Mouse (Mus musculus) intestine, postnatal 0 days (tissue): ENCODE results near the gene Litaf. TPM values are rescaled to one million over a fixed set of nuclear protein-coding genes. Genes with fewer than 3 reads are reported as not detected.

Source experiments
- ATAC-seq: fragments of 200-750 bp; cut with Nextera tagmentation; 2 replicates; pipeline ENCODE4 v1.8.0; 2017; ENCODE audit warnings: mild to moderate bottlenecking, moderate TSS enrichment, moderate library complexity
- H3K27ac ChIP-seq: fragments of 300-500 bp; sonication (generic); 2 replicates; pipeline ENCODE4 v1.5.1; 2014; ENCODE audit warnings: mild to moderate bottlenecking, low read depth, low read length, moderate library complexity
- H3K27me3 ChIP-seq: fragments of 300-500 bp; sonication (generic); replicated peaks from 2 replicates; pipeline ENCODE4 v1.6.1; 2014; ENCODE audit warnings: low read length, mixed read lengths; ENCODE audit not compliant: control insufficient read depth, insufficient read depth
- H3K36me3 ChIP-seq: fragments of 300-500 bp; sonication (generic); 2 replicates; pipeline ENCODE4 v1.6.1; 2014; ENCODE audit warnings: mild to moderate bottlenecking, moderate library complexity; ENCODE audit not compliant: control insufficient read depth, insufficient read depth
- H3K4me1 ChIP-seq: fragments of 300-500 bp; sonication (generic); replicated peaks from 2 replicates; pipeline ENCODE4 v1.6.1; 2014; ENCODE audit warnings: antibody characterized with exemption, low read length, mixed read lengths; ENCODE audit not compliant: control insufficient read depth, insufficient read depth
- H3K4me2 ChIP-seq: fragments of 300-500 bp; sonication (generic); replicated peaks from 2 replicates; pipeline ENCODE4 v1.6.1; 2014; ENCODE audit warnings: low read depth, mild to moderate bottlenecking, moderate library complexity
- H3K4me3 ChIP-seq: fragments of 300-500 bp; sonication (generic); 2 replicates; pipeline ENCODE4 v1.5.1; 2014; ENCODE audit warnings: low read depth, low read length
- H3K9ac ChIP-seq: fragments of 300-500 bp; sonication (generic); 2 replicates; pipeline ENCODE4 v1.6.1; 2014; ENCODE audit warnings: mild to moderate bottlenecking, low read depth, low read length
- H3K9me3 ChIP-seq: fragments of 300-500 bp; sonication (generic); 2 replicates; pipeline ENCODE4 v1.6.1; 2016; ENCODE audit warnings: mixed run types; ENCODE audit not compliant: control insufficient read depth
- CTCF ChIP-seq: sonication (generic); IDR thresholded peaks from 2 replicates; pipeline ENCODE4 v1.5.1; 2016; ENCODE audit warnings: low read depth, mild to moderate bottlenecking, control low read depth, antibody characterized with exemption, moderate library complexity
- WGBS: fragments of 180-500 bp; shearing (Covaris S2); extraction: QIAGEN DNeasy Blood & Tissue Kit; methylation state at CpG from one replicate; pipeline ENCODE4 v1.1.7; 2014; 5-methylcytosine and 5-hydroxymethylcytosine counted together
- polyA plus RNA-seq: library from polyadenylated mRNA; unstranded; fragments of >200 nt; fragmentation: Nextera tagmentation; extraction: Ambion mirVana; gene quantifications from 2 replicates; pipeline ENCODE4 v1.2.1, GENCODE M21; 2015

Gene Litaf
- polyA plus RNA-seq, 1 experiment from 2014 or later = 168 TPM

DNA sequence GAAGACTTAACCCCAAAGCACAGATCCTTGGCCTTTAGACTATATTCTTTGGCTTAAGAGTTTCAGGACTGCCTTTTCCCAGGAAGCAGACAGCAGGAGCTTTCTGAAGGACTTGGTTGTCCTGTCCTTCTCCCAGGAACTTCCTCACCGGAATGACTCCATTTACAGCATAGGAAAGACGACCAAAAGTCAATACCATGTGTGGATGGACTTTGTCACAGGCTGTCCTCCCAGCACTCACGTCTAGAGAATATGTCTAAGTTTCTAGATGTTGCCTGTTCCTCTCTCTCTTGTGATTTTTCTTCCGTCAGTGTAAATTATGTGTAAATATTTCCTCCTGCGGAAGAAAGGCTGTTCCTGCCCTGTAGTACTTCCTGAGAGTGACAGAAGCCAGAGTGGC, 81.4 kb downstream of the Litaf start:
- no peak for TF ChIP-seq CTCF
- Histone ChIP-seq H3K4me3 (no peak overlapping the region), H3K27me3 (no peaks in the 10 kb centered on the region), H3K9me3 (no peaks in the 10 kb centered on the region), H3K4me1 (peaks cover 15% of the 10 kb centered on the region), H3K4me2 (peak overlapping the region; percentile 10), H3K36me3 (peaks cover 8% of the 10 kb centered on the region; the same call in 1 of the 2 replicates), H3K9ac (no peak overlapping the region), H3K27ac (peak overlapping the region; percentile 71)
- ATAC-seq = peak; percentile 61
- WGBS = 16% methylated on average over 5 of the region's 5 CpGs

GRCm38 (mm10) chr16:10981493-10982070, 84.4 kb downstream of the Litaf start:
- no peaks in the 10 kb centered on the region for H3K9me3 ChIP-seq
- no peak for TF ChIP-seq CTCF
- 32% methylated on average over 7 of the region's 7 CpGs for WGBS
- H3K4me2 ChIP-seq = 0 out of 2 replicates have a peak overlapping the region, but pooled peaks have one; percentile 3
- peaks cover 15% of the 10 kb centered on the region for H3K4me1 ChIP-seq
- no peak for ATAC-seq
- no peaks in the 10 kb centered on the region for H3K27me3 ChIP-seq
- peak overlapping the region; percentile 46 for H3K27ac ChIP-seq
- H3K36me3 ChIP-seq = peaks cover 3% of the 10 kb centered on the region; the same call in 1 of the 2 replicates
- H3K9ac ChIP-seq = no peak overlapping the region
- no peak overlapping the region for H3K4me3 ChIP-seq

DNA sequence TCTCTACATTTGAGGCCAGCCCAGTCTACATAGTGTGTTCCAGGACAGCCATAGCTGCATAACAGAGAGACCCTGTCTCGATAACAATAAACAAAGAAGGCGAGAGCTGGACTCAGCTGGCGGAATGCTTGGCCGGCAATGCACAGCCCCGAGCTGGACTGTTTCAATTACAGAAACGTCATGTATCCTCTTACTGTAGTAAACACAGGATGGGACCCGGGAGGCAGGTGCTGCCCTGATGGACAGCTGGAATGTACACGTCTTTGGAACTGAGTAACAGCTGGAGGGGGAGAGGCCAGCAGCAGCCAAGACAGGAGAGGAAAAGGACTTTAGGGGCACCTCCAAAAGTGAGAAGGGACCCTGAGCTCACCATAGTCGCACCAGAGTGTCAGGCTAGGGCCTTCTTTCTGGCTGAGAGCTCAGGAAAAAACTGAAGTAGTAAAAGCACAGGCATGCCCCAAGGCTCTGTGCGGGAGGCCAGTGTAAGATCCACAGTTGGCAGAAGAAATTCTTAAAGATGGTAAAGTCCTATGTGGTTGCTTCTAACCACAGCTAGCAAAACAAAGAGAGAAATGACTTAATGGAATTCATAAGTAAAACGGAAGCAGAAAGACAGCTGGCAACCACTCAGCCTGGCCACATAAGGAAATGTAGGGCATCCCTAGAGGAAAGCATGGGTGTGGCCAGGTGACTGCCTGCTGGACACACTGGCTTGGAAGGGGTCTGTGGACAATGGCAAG, 86.7 kb downstream of the Litaf start:
- H3K4me1 ChIP-seq = peaks cover 8% of the 10 kb centered on the region
- WGBS = 51% methylated on average over 11 of the region's 11 CpGs
- ATAC-seq = no peak

GRCm38 (mm10) chr16:10977877-10978276, 88.1 kb downstream of the Litaf start:
- H3K4me1 ChIP-seq = peaks cover 5% of the 10 kb centered on the region
- ATAC-seq = no peak
- H3K9ac ChIP-seq = no peak overlapping the region
- WGBS = 91% methylated on average over 9 of the region's 9 CpGs
- H3K27me3 ChIP-seq = no peaks in the 10 kb centered on the region
- no peak for TF ChIP-seq CTCF
- no peak overlapping the region for H3K4me3 ChIP-seq
- peaks cover 4% of the 10 kb centered on the region; the same call in 1 of the 2 replicates for H3K36me3 ChIP-seq
- H3K27ac ChIP-seq = no peak overlapping the region
- no peaks in the 10 kb centered on the region for H3K9me3 ChIP-seq
- H3K4me2 ChIP-seq = no peak overlapping the region

More for the DNA sequence above, 86.7 kb downstream of the Litaf start:
- H3K4me3 ChIP-seq = no peak overlapping the region
- peak overlapping the region; percentile 23; the same call in 1 of the 2 replicates for H3K27ac ChIP-seq
- no peaks in the 10 kb centered on the region for H3K9me3 ChIP-seq
- H3K27me3 ChIP-seq = no peaks in the 10 kb centered on the region
- H3K36me3 ChIP-seq = peaks cover 5% of the 10 kb centered on the region; the same call in 1 of the 2 replicates
- TF ChIP-seq CTCF = no peak
- H3K9ac ChIP-seq = no peak overlapping the region
- H3K4me2 ChIP-seq = no peak overlapping the region; the same call in 1 of the 2 replicates

DNA sequence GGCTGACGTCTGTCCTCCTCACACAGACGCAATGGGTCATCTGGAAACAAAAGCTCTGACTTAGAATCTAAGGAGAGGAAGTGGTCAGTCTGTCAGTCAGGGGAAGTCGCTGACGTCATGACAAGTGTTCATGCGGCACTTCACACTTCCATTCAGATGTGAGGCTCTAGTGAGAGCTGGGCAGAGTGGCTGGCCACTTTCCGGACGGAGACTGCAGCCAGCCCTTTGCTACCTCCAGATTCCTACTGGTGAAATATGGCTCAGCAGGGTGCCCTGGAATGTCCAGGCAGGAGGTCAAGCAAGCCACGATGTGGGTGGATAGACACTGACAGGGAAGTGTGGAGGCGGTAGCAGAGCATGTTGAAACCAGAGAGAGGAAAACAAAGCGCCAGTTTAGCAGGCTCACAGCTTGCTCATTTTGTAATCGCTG, 89.7 kb downstream of the Litaf start:
- Histone ChIP-seq H3K27ac (no peak overlapping the region), H3K9ac (no peak overlapping the region), H3K27me3 (no peaks in the 10 kb centered on the region), H3K36me3 (peaks cover 8% of the 10 kb centered on the region), H3K4me2 (no peak overlapping the region), H3K4me3 (no peak overlapping the region), H3K9me3 (no peaks in the 10 kb centered on the region), H3K4me1 (no peaks in the 10 kb centered on the region; the same call in 1 of the 2 replicates)
- WGBS = 73% methylated on average over 11 of the region's 11 CpGs
- ATAC-seq = no peak
- no peak for TF ChIP-seq CTCF

DNA sequence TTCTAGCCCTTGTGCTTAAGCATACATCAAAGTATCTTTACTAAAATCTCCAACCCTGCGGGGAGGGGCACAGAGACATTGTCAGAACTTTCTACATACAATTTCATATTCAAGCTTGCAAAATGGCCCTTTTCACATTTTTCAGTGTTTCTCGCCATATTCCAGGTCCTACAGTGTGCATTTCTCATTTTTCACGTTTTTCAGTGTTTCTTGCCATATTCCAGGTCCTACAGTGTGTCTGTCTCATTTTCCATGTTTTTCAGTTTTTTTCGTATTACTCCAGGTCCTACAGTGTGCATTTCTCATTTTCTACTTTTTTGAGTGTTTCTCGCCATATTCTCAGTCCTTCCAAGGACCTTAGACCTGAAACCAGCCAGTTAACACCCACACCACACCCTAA, 91.0 kb downstream of the Litaf start:
- Histone ChIP-seq H3K4me3 (no peak overlapping the region), H3K4me2 (no peak overlapping the region), H3K4me1 (no peaks in the 10 kb centered on the region), H3K36me3 (peaks cover 8% of the 10 kb centered on the region), H3K27ac (no peak overlapping the region), H3K27me3 (no peaks in the 10 kb centered on the region), H3K9ac (no peak overlapping the region), H3K9me3 (no peaks in the 10 kb centered on the region)
- WGBS = 72% methylated on average over 5 of the region's 5 CpGs
- TF ChIP-seq CTCF = no peak
- no peak for ATAC-seq
